Mouse (Mus musculus) heart, adult 2 months (tissue): ENCODE data around the gene Col13a1. TPM values are rescaled to one million over a fixed set of nuclear protein-coding genes. Genes with fewer than 3 reads are reported as not detected.

ENCODE experiments used
- DNase-seq, 2 experiments: peaks; one replicate each; pipeline ENCODE4 v3.0.0; 2021
- H3K27ac ChIP-seq: fragments of 200-600 bp; 2 replicates; pipeline ENCODE4 v1.8.1; 2022
- H3K27me3 ChIP-seq: fragments of 200-500 bp; 2 replicates; pipeline ENCODE4 v1.6.1; 2012; ENCODE audit warnings: mild to moderate bottlenecking, low read length, inconsistent platforms, mixed read lengths; ENCODE audit not compliant: control insufficient read depth, insufficient read depth
- H3K36me3 ChIP-seq: fragments of 200-500 bp; 2 replicates; pipeline ENCODE4 v1.6.1; 2012; ENCODE audit warnings: low read length, inconsistent platforms; ENCODE audit not compliant: control insufficient read depth, insufficient read depth
- H3K4me1 ChIP-seq: fragments of 200-500 bp; 2 replicates; pipeline ENCODE4 v1.6.1; 2011; ENCODE audit warnings: low read length; ENCODE audit not compliant: control insufficient read depth, insufficient read depth
- H3K4me3 ChIP-seq: fragments of 200-600 bp; 2 replicates; pipeline ENCODE4 v1.8.1; 2022
- H3K79me2 ChIP-seq: fragments of 200-500 bp; replicated peaks from 2 replicates; pipeline ENCODE4 v1.6.1; 2012; ENCODE audit warnings: mild to moderate bottlenecking, inconsistent platforms, low read length, moderate library complexity, mixed read lengths; ENCODE audit not compliant: control insufficient read depth, insufficient read depth
- H3K9ac ChIP-seq: fragments of 200-500 bp; 2 replicates; pipeline ENCODE4 v1.6.1; 2012; ENCODE audit warnings: low read depth, mild to moderate bottlenecking, control low read depth, inconsistent platforms, low read length, mixed read lengths
- CTCF ChIP-seq: fragments of 200-600 bp; IDR thresholded peaks from 2 replicates; pipeline ENCODE4 v1.8.1; 2022; ENCODE audit warnings: antibody characterized with exemption, mild to moderate bottlenecking, moderate library complexity
- EP300 ChIP-seq: fragments of 200-500 bp; IDR thresholded peaks from 2 replicates; pipeline ENCODE4 v1.6.1; 2011; ENCODE audit warnings: low read depth, low read length, control low read depth; ENCODE audit not compliant: insufficient read depth
- POLR2A ChIP-seq: fragments of 200-500 bp; IDR thresholded peaks from 2 replicates; pipeline ENCODE4 v1.6.1; 2011; ENCODE audit warnings: mild to moderate bottlenecking, low read depth, low read length, control low read depth; ENCODE audit not compliant: insufficient read depth
- WGBS: fragments of 180-500 bp; shearing (Covaris S2); methylation state at CpG from one replicate; pipeline ENCODE4 v1.1.7; 2018; 5-methylcytosine and 5-hydroxymethylcytosine counted together
- intact Hi-C: fragments of 180-260 bp; cut with DNase I; formaldehyde crosslinking; loops from one replicate; pipeline ENCODE4 v1.15.1; 2025
- polyA plus RNA-seq: library from polyadenylated mRNA; depleted of rRNA; stranded (reverse); fragments of >200 nt; gene quantifications from 2 replicates; pipeline ENCODE4 v1.2.3, GENCODE M21; 2012
- total RNA-seq, 2 experiments: library from RNA; stranded (reverse); gene quantifications; 2 replicates each; pipeline ENCODE4 v1.2.3; 2021

The Col13a1 gene
- total and polyA plus RNA-seq, 3 experiments = 0.34 to 0.45 (median 0.43) TPM

GRCm38 (mm10) chr10:61919496-61919895 is 59.4 kb downstream of the Col13a1 start:
- TF ChIP-seq EP300 (no peak), CTCF (no peak), POLR2A (no peak)
- Histone ChIP-seq H3K4me1 (peaks cover 8% of the 10 kb centered on the region; the same call in 1 of the 2 replicates), H3K9ac (no peak overlapping the region), H3K27me3 (no peaks in the 10 kb centered on the region), H3K27ac (no peak overlapping the region), H3K79me2 (no peaks in the 10 kb centered on the region), H3K4me3 (no peak overlapping the region), H3K36me3 (no peaks in the 10 kb centered on the region)
- DNase-seq = peak in 1 of 2 experiments; percentile 11
- intact Hi-C loops = no loop called here
- WGBS = 49% methylated on average over 4 of the region's 4 CpGs

- intact Hi-C loops = no loop called here
- H3K79me2 ChIP-seq = no peaks in the 10 kb centered on the region
- H3K4me1 ChIP-seq = peaks cover 8% of the 10 kb centered on the region; the same call in 1 of the 2 replicates
- DNase-seq = no peak
- no peaks in the 10 kb centered on the region for H3K27me3 ChIP-seq
- TF ChIP-seq POLR2A (no peak), EP300 (no peak), CTCF (no peak)
- H3K4me3 ChIP-seq = no peak overlapping the region
- H3K36me3 ChIP-seq = no peaks in the 10 kb centered on the region
- H3K9ac ChIP-seq = no peak overlapping the region
- 97% methylated on average over 12 of the region's 12 CpGs for WGBS
- H3K27ac ChIP-seq = no peak overlapping the region
Measured at GRCm38 (mm10) chr10:61917066-61917465, 61.8 kb downstream of the Col13a1 start.

- TF ChIP-seq POLR2A (no peak), CTCF (no peak), EP300 (no peak)
- H3K9ac ChIP-seq = no peak overlapping the region
- no peaks in the 10 kb centered on the region for H3K79me2 ChIP-seq
- no peaks in the 10 kb centered on the region for H3K27me3 ChIP-seq
- no peaks in the 10 kb centered on the region for H3K36me3 ChIP-seq
- no peaks in the 10 kb centered on the region for H3K4me1 ChIP-seq
- no peak for DNase-seq
- no peak overlapping the region for H3K4me3 ChIP-seq
- 70% methylated on average over 4 of the region's 4 CpGs for WGBS
- no peak overlapping the region for H3K27ac ChIP-seq
- intact Hi-C loops = no loop called here
Measured at GRCm38 (mm10) chr10:61911770-61912169, 67.1 kb downstream of the Col13a1 start.

DNA sequence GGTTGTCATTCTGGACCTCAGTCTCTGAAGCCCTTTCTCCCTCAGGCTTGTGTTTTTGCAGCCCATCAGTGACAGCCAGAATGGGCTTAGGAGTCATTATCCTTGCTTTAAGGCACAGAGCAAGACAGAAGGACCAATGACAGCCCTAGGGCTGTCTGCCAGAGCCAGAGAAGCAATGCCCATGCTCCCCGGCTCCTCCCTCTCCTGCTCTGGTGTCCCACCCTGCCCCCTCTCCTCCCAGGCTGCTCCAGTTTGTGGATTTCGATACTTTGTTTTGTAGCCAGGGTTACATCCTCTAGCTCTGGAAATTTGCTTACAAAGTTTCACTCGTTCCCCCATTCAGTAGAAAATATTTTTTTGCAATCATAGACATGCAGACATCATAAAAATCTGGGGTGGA is 69.9 kb downstream of the Col13a1 start:
- DNase-seq = no peak
- Histone ChIP-seq H3K4me1 (no peaks in the 10 kb centered on the region), H3K4me3 (no peak overlapping the region), H3K27ac (no peak overlapping the region), H3K27me3 (no peaks in the 10 kb centered on the region), H3K9ac (no peak overlapping the region), H3K79me2 (no peaks in the 10 kb centered on the region), H3K36me3 (no peaks in the 10 kb centered on the region)
- TF ChIP-seq CTCF (no peak), POLR2A (no peak), EP300 (no peak)
- intact Hi-C loops = no loop called here
- 76% methylated on average over 3 of the region's 3 CpGs for WGBS

GRCm38 (mm10) chr10:61906226-61906625 is 72.7 kb downstream of the Col13a1 start:
- no peak for TF ChIP-seq POLR2A
- TF ChIP-seq EP300 = peak; percentile 67; the same call in 1 of the 2 replicates
- TF ChIP-seq CTCF = peak; percentile 65
- no peaks in the 10 kb centered on the region for H3K4me1 ChIP-seq
- H3K4me3 ChIP-seq = no peak overlapping the region
- no peaks in the 10 kb centered on the region for H3K36me3 ChIP-seq
- no peak overlapping the region for H3K9ac ChIP-seq
- H3K27me3 ChIP-seq = no peaks in the 10 kb centered on the region
- peak; percentile 37 to 46 for DNase-seq
- no peak overlapping the region for H3K27ac ChIP-seq
- no peaks in the 10 kb centered on the region for H3K79me2 ChIP-seq
- intact Hi-C loops = no loop called here
- 22% methylated on average over 5 of the region's 5 CpGs for WGBS

DNA sequence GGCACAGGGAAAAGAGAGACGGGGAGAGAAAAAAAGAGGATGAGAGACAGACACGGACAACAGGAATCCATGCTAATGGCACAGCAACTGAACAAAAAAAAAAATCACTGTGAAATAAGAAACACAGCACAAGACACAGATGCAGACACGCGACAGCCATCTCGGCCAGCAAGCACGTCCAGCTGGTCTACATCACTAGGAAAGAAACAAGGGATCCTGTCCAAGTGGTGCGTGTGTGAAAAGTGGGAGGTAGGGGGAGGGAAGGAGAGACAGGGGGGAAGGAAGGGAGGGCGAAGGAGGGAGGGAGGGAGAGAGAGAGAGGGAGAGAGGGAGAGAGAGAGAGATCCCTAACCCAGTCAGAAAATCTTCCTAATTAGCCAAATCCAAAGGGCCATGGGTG is 73.6 kb downstream of the Col13a1 start:
- no peak overlapping the region for H3K4me3 ChIP-seq
- no peak for DNase-seq
- no peaks in the 10 kb centered on the region for H3K27me3 ChIP-seq
- no peaks in the 10 kb centered on the region for H3K79me2 ChIP-seq
- H3K4me1 ChIP-seq = no peaks in the 10 kb centered on the region
- H3K36me3 ChIP-seq = no peaks in the 10 kb centered on the region
- H3K9ac ChIP-seq = no peak overlapping the region
- WGBS = 66% methylated on average over 8 of the region's 8 CpGs
- intact Hi-C loops = no loop called here
- H3K27ac ChIP-seq = no peak overlapping the region
- TF ChIP-seq CTCF (no peak), POLR2A (no peak), EP300 (no peak)
